Mouse (Mus musculus) cerebellum, postnatal 36 days (tissue): Measurements from ENCODE around the gene Zbtb8os.

ENCODE experiments used
- DNase-seq, 2 experiments: peaks; one replicate each; pipeline ENCODE4 v3.0.0; 2021 to 2022; ENCODE audit warnings: mixed read lengths in 2 of 2

Gene Zbtb8os

DNA sequence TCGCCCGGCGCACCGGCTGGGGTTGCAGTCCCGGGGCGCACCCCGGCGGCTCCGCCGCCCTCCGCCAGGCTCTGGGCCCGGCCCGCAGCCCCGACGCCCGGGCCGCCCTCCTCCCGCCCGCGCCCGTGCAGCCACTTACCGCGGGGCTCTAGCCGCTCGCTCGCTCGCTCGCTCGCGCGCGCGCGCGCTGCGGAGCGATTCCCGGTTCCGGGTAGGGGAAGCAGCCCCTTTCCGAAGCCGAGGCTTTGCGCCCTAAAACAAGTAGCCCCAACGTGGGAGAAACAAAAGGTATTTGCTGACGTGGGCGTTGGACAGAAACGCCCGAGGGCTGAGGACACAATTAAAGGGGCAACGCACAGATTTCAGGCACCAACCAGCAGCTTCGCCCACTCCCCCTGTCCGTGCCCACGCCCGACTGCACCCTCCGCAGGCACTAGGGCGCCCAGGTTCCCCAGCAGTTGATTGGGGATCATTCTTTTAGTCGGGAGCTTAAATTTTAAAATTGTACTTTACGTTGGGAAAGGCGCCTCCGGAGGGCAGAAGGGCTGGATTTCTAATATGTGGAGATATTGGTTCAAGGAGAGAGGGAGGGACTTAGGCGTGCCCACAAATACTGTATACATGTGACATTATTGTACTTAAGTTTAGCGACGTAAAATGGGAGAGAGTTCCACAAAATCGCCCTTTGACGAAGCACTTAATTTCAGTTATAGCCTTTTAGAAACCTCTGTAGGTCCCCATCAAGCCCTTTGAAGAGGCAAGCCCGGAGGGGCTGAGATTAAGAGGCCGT, 42.3 kb downstream of the Zbtb8os start, which contains the start of gene Zbtb8a:
TSS of gene Zbtb8a (minus strand) at position 516 of the 790 bp plus-strand sequence.
- DNase-seq: peak; percentile 49 to 50

- no peak for DNase-seq
These were observed 44.3 kb downstream of the Zbtb8os start for GRCm38 (mm10) chr4:129379805-129380204.

DNA sequence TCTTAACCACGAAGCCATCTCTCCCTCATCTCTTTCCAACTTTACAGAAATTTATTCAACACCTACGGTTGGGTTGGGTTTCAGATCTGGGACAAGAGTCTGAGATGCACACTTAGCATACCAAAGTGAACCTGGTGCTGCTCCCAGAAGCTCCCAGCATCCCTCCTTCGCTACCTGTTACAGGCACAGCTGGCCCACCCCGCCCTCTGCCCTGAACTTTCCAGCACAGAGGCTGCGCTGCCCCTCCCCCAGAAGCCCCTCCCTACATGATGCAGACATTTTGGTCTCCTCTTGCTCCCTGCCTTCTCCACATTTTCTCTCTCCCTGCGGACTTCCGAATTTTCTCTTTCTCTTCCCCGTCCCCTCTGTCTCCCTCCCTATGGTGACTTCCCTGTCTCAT, 45.7 kb downstream of the Zbtb8os start:
- DNase-seq: no peak

GRCm38 (mm10) chr4:129382029-129382428, 46.5 kb downstream of the Zbtb8os start:
- DNase-seq: no peak

- no peak for DNase-seq
These were observed 47.0 kb downstream of the Zbtb8os start for GRCm38 (mm10) chr4:129382488-129382887.

DNA sequence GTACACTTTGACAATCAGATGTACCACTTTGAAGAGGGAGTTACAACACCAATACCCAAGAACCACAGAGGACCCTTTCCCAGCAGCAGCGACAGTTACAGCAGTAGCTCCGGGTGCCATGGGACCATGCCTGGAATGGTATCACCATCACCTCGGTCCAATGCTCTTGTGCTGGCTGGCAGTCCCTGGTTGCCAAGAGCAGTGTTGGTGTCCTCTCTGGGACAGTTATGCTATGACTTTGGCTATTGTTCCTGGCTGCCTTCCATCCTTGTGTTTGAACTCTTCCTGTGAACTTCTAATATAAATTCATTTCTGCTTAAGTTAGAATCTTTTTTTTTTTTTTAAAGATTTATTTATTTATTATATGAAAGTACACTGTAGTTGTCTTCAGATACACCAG, 48.1 kb downstream of the Zbtb8os start:
- no peak for DNase-seq

- no peak for DNase-seq
These were observed 48.9 kb downstream of the Zbtb8os start for GRCm38 (mm10) chr4:129384440-129384839.

GRCm38 (mm10) chr4:129385685-129386084, 50.2 kb downstream of the Zbtb8os start:
- no peak for DNase-seq

- no peak for DNase-seq
These were observed 50.9 kb downstream of the Zbtb8os start for GRCm38 (mm10) chr4:129386269-129386946.

- no peak for DNase-seq
These were observed 51.5 kb downstream of the Zbtb8os start for GRCm38 (mm10) chr4:129386989-129387388.

DNA sequence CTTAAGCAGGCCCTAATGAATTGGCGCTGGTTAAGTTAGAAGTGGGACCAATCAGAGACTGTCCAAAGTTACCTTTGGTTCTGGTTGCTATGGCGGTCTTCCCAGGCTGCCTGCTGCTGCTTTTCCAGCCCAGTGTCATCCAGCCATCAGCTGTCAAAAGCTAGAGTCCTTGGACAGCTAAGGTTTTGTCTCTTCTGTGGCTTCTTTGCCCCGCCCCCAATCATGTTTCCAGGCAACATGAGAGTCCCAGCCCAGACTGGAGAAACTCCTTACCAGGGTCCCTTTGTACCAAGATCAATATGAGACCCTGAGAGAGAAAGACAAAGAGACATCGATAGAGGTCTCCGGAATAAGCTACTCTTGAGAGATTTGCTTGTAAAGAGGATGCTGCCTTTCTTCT, 52.9 kb downstream of the Zbtb8os start:
- no peak for DNase-seq

GRCm38 (mm10) chr4:129390216-129390743, 54.8 kb downstream of the Zbtb8os start:
- DNase-seq: no peak

DNA sequence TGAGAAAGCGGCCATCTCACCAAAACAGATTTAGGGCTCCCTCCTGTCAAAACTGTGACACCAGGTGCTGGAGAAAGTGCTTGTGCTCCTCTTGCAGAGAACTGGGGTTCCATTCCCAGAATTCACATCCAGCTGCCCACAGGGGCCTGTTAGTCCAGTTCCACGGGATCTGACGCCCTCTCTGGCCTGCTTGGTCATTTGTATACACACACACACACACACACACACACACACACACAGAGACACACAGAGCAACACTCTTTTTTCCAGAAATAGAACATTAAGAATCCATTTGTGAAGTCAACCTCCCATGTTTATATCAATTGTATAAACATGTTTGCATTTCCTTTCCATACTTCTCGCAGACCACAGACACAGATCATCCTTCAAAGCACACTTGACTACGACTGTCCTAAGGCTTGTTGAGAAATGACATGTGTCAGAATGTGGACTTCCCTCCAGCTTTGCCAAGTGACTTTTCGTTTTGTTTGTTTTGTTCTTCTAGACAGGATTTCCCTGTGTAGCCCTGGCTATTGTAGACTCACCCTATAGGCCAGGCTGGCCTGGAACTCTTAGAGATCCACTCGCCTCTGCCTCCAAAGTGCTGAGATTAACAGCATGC, 55.6 kb downstream of the Zbtb8os start:
- DNase-seq: no peak

DNA sequence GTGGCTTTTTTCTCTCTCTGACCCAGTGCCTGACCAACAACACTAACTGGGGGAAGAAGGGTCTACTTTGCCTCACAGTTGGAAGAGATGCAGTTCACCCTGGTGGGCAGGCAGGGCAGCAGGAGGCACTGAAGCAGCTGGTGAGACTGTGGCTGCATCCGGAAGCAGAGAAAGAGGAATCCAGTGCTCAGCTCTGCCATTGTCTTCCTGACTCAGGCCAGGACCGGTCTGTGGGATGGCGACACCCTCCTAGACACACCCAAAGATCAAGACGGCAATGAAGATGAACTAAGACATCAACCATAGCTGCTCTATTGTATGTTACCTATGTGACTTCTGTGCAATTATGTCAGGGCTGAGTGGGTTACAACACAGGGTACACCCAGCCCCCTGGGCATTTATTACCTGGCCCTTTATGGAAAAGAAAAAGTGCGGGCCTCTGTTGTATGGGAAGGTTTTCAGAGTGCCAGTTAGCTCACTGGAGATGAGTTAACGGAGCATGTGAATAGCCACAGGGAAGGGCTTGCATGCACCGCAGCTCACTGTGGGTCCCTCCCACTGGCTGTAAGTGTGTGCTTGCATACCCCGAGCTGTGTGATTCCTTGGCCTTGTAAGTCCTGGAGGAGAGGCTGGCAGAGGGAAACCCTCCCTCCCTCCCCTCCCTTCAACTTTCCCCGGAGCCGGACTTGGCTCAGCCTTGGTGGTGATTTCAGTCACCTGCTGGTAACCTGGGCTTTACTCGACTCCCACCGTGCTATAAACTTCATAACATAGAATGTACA, 58.8 kb downstream of the Zbtb8os start:
- DNase-seq: no peak

- DNase-seq: no peak
These were observed 61.5 kb downstream of the Zbtb8os start for GRCm38 (mm10) chr4:129396960-129397359.

DNA sequence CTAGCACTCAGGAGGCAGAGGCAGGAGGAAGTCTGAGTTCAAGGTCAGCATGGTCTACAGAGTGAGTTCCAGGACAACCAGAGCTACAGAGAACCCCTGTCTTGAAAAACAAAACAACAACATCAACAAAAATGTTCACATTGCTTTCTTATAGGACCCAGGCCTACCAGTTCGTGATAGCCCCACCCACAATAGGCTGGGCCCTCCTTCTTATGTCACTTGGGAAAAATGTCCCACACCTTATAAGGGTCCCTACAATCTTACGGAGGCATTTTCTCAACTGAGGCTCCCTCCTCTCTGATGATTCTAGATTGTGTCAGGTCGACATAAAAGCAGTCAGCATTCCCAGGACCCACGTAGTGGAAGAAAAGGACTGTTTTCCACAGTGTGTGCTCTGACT, 64.3 kb downstream of the Zbtb8os start:
- DNase-seq: no peak
